Mouse (Mus musculus) neural tube, embryonic 10.5 days (tissue): ENCODE measurements around the gene Ifnl2.
"Not testable (repeated sequence)": the region's sequence is repeated elsewhere in the genome, so short reads cannot be mapped to it uniquely, and the experiment has no call there.

Source experiments
- DNase-seq: peaks from one replicate; pipeline ENCODE4 v3.0.0-alpha.2; 2017; ENCODE audit warnings: low spot score; ENCODE audit errors: extremely low spot score

Ifnl2 gene

GRCm38 (mm10) chr7:28510405-28510974 is at the start of gene Ifnl2:
Ifnl2 (minus strand) TSS chr7:28510455.
- not testable (repeated sequence) for DNase-seq

DNA sequence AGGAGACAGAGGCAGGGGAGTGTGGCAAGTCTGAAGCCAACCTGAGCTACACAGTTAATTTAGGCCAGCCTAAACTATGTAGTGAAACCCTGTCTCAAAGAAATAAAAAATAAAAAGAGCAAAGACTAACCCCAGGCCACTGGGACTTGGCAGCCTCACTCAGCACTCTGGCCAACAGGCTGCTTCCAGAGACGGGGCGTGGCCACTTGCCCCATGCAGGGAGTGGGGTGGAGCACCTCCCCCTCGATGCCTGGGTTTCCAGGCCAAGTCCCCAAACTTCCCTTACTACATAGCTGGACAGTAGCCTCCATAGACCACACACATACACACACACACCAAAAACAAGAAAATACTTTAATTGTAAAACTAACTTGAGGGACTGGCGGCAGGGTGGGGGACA is 48.2 kb upstream of the Ifnl2 start:
- no peak for DNase-seq

DNA sequence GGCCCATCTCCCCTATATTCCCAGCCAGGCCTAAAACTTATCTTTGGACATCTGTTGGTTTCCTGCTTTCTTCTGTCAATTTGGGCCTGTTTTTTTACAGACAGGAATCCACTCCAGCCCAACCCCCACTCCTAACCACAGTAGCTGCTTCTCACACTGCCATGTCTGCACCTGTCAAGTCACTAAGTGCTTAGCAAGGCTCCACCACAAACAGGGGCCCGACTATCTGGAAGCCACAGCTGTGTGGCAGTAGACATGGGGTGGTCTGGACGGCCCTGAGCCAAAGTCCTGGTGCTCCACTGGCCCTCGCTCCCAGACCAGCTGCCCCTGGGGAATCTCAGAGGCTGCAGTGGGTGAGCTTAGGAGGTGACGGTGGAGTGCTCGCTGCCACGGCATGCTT is 47.5 kb upstream of the Ifnl2 start:
- DNase-seq: no peak

- DNase-seq: no peak
These were observed 46.8 kb upstream of the Ifnl2 start for GRCm38 (mm10) chr7:28557069-28557468.

DNA sequence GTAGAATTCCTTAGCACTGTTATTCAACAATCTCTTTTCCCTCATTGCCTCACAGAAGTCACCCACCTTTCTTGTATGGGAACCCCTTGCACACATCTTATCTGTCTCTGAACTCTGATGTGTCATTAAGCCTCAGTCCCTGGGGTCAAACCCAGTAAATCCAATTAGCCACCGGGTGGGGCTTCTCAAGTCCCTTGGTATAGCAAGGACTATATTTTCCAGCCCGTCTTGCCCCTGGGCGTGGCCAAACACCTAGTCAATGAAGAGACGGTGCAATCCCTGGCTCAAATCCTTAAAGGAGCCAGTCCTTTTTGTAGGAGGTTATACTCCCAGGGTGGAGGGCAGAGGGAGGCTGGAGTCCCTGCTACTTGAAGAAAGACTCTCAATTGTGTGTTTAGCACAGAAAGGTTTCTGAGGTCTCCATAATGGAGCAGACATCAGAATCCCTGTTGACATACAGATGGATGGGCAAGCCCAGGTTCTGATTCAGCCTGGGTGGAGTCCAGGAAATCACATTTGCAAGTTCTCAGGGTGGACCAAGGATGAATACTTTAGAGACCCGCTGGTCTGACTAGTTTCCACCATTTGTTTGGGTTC is 45.8 kb upstream of the Ifnl2 start:
- no peak for DNase-seq

DNA sequence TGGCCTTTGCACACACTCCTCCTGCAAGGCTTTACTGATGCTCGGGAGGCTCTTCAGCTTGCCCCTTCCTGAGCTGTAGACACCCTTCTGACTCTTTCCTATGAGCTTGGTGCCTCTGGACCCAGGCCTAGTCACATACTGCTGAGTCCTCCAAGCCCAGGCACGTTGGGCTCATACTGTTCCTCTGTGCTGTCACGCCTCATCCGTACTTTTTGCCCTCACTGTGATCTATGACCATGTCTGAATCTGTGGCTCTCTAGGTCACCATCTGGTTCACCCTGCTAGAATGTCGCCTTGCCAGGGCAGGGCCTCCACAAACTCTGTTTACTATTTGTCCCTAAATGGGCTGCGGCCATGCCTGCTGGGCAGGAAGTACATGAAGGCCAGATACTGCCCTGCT is 42.8 kb upstream of the Ifnl2 start:
- DNase-seq: no peak

- DNase-seq: no peak
These were observed 37.4 kb upstream of the Ifnl2 start for GRCm38 (mm10) chr7:28547628-28548027.

DNA sequence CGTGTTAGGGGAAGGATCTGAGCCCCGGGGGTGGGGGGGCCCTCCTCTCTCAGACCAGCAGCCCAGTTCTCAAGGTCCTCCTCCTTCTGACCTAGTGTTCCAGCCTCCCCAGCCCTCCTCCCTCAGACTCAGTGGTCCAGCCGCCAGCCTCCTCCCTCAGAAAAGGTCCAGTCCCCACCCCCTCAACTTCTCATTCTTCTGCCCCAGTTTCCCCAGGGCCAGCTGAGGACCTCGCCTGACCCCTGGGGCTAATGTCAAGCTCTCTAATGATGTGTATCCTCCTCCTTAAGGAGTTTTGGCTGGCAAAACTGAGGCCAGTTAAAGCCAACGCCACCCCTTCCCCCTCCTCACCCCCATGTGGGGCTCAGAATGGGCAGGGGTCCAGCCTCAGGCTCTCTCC is 36.9 kb upstream of the Ifnl2 start, which contains the start of gene Nccrp1:
Nccrp1 (minus strand) TSS at position 101 of the 400 bp plus-strand sequence.
- no peak for DNase-seq

DNA sequence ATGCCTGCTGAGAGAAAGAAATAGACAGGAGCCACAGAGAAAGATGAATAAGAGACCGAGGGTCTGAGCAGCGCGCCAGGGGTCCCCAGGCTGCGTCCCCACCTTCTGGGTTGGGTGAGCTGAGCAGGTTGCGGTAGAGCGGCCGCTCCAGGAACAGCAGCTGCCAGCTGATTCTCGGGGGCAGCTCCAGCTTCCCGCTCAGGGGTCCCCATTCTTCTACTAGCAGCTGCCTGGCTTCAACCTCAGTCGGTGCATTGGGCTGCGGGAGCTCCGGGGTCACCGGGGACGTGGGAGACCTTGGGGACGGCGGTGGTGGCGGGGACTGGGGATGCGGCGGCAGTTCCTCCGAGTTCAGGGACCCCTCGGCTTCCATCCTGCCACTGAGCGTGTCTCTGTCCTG is 36.4 kb upstream of the Ifnl2 start:
- DNase-seq: no peak

- DNase-seq: no peak
These were observed 35.6 kb upstream of the Ifnl2 start for GRCm38 (mm10) chr7:28545891-28546210.

DNA sequence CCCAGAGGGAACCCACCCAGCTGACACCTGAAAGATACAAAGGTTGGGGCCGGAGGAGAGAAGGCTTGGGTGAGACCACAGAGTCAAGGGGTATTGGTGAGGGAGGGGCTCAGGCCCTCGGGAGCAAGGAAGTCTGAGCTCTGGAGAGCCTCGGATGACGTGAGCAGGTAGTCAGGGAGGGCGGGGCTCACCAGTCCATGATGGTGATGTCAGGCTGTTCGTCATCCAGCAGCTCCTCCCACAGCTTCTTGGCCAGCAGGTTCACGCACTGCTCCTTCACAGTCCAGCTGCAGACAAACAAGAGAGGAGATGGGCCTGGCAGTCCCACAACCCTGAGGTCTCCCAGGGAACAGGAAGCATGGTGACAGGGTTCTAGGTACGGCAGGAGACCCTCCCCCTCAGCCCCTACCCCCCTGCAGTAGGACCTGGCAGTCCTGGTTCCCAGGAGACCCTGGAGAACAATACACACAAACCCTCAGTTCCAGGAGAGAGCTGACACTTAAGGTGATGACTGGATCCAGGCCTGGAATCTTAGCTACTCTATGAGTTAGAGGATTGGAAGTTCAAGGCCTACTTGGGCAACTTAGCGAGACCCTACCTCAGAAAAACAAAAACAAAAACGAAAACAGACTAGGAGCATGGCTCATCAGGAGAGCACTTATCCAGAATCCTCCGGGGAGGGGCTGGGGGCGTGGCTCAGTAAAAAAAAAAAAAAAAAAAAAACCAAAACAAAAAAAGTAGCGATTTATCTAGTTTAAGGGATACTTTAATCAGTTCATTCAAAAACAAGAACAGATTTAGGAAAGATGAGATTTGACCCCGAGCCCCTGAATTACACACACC is 35.0 kb upstream of the Ifnl2 start:
- DNase-seq: no peak

- DNase-seq: no peak
These were observed 33.9 kb upstream of the Ifnl2 start for GRCm38 (mm10) chr7:28544051-28544601.

- DNase-seq: no peak
These were observed 30.3 kb upstream of the Ifnl2 start, which contains the start of gene Sycn for GRCm38 (mm10) chr7:28540526-28540925. Sycn (plus strand) TSS chr7:28540885.

DNA sequence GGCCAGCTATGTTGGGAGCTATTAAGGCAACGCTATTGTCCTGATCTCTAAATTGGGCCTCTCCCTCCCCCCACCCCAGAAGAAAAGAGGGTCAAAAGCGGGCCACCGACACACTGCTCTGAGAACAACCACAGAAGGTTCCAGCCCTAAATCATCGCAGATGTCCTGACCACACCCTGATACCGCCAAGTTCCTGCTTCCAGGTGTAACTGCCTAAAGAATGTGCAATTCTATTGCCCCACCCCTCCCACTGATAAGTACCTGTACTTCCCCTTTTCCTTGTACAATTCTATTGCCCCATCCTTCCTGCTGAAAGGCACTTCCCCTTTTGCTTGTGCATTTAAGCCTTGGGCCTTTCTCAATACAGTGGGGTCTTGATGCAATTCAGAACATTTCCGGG is 28.6 kb upstream of the Ifnl2 start:
- DNase-seq: not testable (repeated sequence)

- DNase-seq: no peak
These were observed 21.8 kb upstream of the Ifnl2 start for GRCm38 (mm10) chr7:28532005-28532404.

DNA sequence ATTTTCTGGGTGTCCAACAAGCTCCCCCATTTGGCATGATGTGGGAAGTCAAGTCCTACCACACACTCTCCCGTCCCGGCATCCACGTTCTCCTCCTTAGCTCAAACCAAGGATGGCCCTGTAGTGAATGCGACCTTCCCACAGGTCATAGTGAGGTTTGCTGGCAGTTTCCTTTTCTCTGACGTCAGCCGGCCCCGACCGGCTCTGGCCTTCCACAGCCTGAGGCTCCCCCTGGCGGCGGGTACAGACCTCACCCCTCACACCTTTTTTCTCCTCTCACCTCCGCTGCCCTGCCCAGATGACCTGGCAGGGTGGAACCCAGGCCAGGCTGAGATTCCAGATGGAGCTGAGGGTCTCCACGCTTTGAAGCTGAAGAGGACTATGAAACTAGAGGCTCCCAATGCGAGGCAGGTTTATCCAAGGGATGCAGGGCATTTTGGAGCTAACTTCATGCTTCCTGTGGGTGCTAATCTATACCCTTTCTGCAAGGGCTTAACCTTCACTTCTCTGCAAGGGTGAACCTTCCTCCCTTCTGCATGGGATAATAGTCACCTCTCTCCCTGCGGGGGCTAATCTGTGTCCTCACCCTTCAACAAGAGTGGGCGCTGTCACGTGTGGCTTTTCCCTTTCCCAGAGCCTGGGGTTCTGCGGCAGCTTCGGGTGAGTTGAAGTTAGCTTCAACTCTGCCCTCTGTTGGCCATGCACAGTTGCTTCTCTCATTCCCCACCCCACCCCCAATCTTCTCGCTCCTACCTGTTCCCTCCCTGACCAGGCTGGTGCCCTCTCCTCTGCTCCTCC is 17.9 kb upstream of the Ifnl2 start:
- peak; percentile 78 for DNase-seq

DNA sequence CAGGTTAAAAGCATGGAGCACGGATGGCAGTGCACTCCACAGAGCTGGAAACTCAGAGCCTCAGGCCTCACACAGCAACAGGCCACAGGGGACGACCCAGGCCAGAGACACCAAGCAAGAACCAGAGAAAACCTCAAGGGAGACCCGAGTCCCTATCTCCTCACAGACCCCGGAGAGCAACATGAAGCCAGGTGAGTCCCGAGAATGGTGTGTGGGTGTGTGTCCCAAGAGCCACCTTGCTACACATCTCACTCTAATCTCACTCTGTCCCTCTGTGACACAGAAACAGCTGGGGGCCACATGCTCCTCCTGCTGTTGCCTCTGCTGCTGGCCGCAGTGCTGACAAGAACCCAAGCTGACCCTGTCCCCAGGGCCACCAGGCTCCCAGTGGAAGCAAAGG is 12.3 kb upstream of the Ifnl2 start, which contains the start of gene Ifnl3:
Ifnl3 (plus strand) TSS at position 301 of the 400 bp plus-strand sequence.
- not testable (repeated sequence) for DNase-seq

DNA sequence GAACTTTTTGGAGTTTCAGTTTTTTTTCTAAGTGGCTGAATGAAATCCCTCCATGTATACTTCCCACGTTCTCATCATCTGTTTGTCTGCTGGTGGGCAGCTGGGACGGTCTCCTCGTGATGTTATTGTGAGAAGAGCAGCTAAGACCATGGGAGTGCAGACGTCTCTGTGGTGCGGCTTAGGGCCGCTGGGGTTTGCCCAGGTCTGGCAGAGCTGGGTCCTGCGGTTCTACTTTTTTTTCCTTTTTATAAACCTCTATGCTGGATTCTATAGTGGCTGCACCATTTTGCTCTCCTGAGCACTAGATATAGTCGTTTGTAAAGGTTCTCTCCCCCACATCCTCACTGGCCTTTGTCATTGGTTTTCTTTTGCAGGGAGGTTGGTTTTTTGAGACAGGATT is 1.2 kb upstream of the Ifnl2 start:
- no peak for DNase-seq

GRCm38 (mm10) chr7:28509121-28509520 is 1.1 kb downstream of the Ifnl2 start:
- not testable (repeated sequence) for DNase-seq

DNA sequence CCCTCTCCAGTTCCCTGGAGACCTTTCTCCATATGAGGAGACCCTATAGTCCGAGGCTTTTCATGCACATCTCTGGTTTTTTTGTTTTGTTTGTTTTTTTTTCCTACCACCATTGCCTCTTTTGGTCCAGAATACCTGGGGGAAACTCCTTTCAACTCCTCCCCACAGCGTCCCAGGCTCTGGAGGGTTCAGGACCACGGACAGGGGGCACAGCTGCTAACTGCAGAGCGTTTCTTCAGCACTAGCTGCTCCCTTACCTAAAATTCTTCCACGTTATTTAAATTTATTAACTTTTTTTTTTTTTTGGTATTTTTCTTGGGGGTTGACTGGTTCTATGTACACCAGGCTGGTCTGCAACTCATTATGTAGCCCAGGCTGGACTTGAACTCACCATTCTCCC is 4.7 kb downstream of the Ifnl2 start:
- DNase-seq: no peak

DNA sequence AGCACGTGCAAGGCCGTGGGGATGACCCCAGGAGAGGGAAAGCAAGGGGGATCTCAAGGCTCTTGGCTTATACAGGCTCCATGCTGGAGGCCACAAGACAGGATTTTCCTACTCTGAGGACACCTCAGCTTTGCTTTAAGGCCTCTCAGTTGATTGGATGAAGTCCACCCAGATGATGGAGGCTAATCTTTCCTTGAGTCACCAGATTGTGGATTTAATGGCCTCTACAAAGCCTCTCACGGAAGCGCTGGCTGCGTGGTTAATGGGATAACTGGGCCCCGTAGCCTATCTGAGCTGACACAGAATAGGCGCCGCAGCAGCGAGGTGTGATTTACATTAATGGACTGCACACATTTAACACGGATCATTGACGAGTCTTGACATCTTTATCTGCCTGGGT is 14.8 kb downstream of the Ifnl2 start:
- no peak for DNase-seq
